Mouse (Mus musculus) olfactory bulb, adult 2 months (tissue): ENCODE data around the gene Mrc2.

ENCODE experiments used
- CTCF ChIP-seq: fragments of 200-500 bp; IDR thresholded peaks from 2 replicates; pipeline ENCODE4 v1.5.1; 2012; ENCODE audit warnings: low read depth, mild to moderate bottlenecking, low read length, moderate library complexity; ENCODE audit not compliant: insufficient read depth
- POLR2A ChIP-seq: fragments of 200-500 bp; IDR thresholded peaks from 2 replicates; pipeline ENCODE4 v1.6.1; 2012; ENCODE audit warnings: mild to moderate bottlenecking, low read depth, low read length, moderate library complexity; ENCODE audit not compliant: insufficient read depth

GRCm38 (mm10) chr11:105352152-105352551, 59.7 kb downstream of the Mrc2 start:
- no peak for TF ChIP-seq CTCF
- no peak for TF ChIP-seq POLR2A
